Mouse (Mus musculus): ENCODE data around the gene Tcaf2. TPM values are rescaled to one million over a fixed set of nuclear protein-coding genes. Genes with fewer than 3 reads are reported as not detected.

The Tcaf2 gene
- polyA plus RNA-seq, 1 experiment from 2014 or later, result 2.7 TPM

DNA sequence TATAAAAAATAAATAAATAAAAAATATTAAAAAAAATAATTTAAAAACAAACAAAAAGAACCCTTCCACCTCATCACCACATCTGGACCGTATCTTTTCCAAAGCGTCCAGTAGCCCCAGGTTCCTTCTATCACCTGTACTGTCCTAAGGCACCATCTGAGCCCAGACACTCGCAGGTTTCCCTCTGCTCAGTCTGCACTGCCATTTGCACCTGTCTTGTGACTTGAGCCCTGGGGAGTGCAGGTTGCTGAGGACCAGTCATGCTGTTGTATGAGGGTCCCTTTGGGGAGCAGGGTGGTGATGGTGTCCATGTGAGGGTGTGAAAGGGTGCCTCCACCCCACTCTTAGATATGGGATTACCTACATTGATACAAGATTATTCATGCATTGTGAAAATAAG lies 31.0 kb upstream of the Tcaf2 start:
- no peak overlapping the region for H3K4me3 ChIP-seq (ENCODE audit: low read depth, low read length)
- no peak overlapping the region for H3K27ac ChIP-seq (ENCODE audit: low read length)
- H3K4me1 ChIP-seq (ENCODE audit: insufficient read depth, low read depth, low read length), result no peaks in the 10 kb centered on the region
- no peaks in the 10 kb centered on the region for H3K9me3 ChIP-seq (ENCODE audit: low read length)
- H3K27me3 ChIP-seq (replicated peaks; ENCODE audit: insufficient read depth, low read length), result no peaks in the 10 kb centered on the region
- peaks cover 47% of the 10 kb centered on the region for H3K36me3 ChIP-seq (ENCODE audit: insufficient read depth, low read length)
- no peak for DNase-seq (ENCODE audit: low spot score)
- no peak for TF ChIP-seq CTCF (IDR thresholded peaks at IDR 0.05)
- no peak for TF ChIP-seq EP300 (IDR thresholded peaks at IDR 0.05)
- H3K4me2 ChIP-seq (replicated peaks; ENCODE audit: low read depth, low read length), result no peak overlapping the region
- no peak for ATAC-seq
- no peak overlapping the region for H3K9ac ChIP-seq (replicated peaks; ENCODE audit: low read depth)
- 97% methylated on average over 3 of the region's 3 CpGs for WGBS

DNA sequence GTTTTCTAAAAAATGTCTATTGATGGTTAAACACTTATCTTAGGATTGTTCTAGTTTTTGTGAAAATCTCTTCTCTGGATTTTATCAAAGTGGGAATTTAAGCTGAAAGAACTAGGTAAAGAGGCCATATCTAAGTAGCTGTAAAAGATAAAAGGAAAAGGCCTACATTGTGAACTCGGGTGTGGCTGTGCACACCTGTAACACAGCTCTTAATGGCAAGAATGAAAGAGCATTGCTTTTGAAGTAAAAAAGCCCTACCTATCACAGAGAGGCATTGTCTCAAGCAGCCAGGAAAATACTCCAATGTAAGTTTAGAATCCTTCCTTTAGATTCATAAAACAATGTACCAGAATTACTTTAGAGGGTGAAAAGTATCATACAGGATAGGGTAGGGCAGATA lies 26.7 kb upstream of the Tcaf2 start:
- 61% methylated on average over 1 of the region's 1 CpGs for WGBS
- peaks cover 36% of the 10 kb centered on the region for H3K36me3 ChIP-seq (ENCODE audit: insufficient read depth, low read length)

GRCm38 (mm10) chr6:42667722-42668121 lies 22.7 kb upstream of the Tcaf2 start:
- H3K4me3 ChIP-seq (ENCODE audit: low read depth, low read length), result no peak overlapping the region
- H3K4me2 ChIP-seq (replicated peaks; ENCODE audit: low read depth, low read length), result no peak overlapping the region
- TF ChIP-seq CTCF (IDR thresholded peaks at IDR 0.05) (no peak), EP300 (IDR thresholded peaks at IDR 0.05) (no peak)
- no peaks in the 10 kb centered on the region for H3K9me3 ChIP-seq (ENCODE audit: low read length)
- no peak overlapping the region for H3K27ac ChIP-seq (ENCODE audit: low read length)
- no peak overlapping the region for H3K9ac ChIP-seq (replicated peaks; ENCODE audit: low read depth)
- no peaks in the 10 kb centered on the region for H3K27me3 ChIP-seq (replicated peaks; ENCODE audit: insufficient read depth, low read length)
- ATAC-seq (no peak), DNase-seq (ENCODE audit: low spot score) (no peak)
- H3K4me1 ChIP-seq (ENCODE audit: insufficient read depth, low read depth, low read length), result no peaks in the 10 kb centered on the region
- WGBS, result 90% methylated on average over 2 of the region's 2 CpGs
- peaks cover 6% of the 10 kb centered on the region; the same call in 1 of the 2 replicates for H3K36me3 ChIP-seq (ENCODE audit: insufficient read depth, low read length)

More for the DNA sequence above, 26.7 kb upstream of the Tcaf2 start:
- Histone ChIP-seq H3K4me3 (ENCODE audit: low read depth, low read length) (no peak overlapping the region), H3K9ac (replicated peaks; ENCODE audit: low read depth) (no peak overlapping the region), H3K27me3 (replicated peaks; ENCODE audit: insufficient read depth, low read length) (no peaks in the 10 kb centered on the region), H3K4me2 (replicated peaks; ENCODE audit: low read depth, low read length) (no peak overlapping the region), H3K4me1 (ENCODE audit: insufficient read depth, low read depth, low read length) (no peaks in the 10 kb centered on the region), H3K27ac (ENCODE audit: low read length) (no peak overlapping the region), H3K9me3 (ENCODE audit: low read length) (no peaks in the 10 kb centered on the region)
- ATAC-seq (no peak), DNase-seq (ENCODE audit: low spot score) (no peak)
- no peak for TF ChIP-seq CTCF (IDR thresholded peaks at IDR 0.05)
- TF ChIP-seq EP300 (IDR thresholded peaks at IDR 0.05), result no peak

DNA sequence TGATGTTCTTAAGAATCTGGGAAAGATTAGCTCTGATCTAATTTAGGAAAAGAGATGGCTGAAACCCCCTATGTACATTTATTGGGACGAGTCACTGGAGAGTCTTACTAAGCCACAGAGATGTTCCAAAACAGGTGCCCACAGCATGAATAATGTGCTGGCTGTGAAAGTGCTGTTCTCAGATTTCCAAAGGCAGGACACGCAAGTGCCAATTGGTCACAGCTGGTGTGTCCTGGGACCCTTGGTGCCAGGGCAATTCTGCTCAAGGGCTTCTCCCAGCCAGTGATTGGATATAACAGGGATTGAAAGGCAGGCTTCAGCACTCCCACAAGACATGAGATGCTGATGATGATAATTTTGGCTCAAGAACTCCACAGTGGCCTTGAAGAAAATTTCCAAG lies 16.7 kb upstream of the Tcaf2 start:
- DNase-seq (ENCODE audit: low spot score), result no peak
- H3K27me3 ChIP-seq (replicated peaks; ENCODE audit: insufficient read depth, low read length), result no peaks in the 10 kb centered on the region
- H3K4me3 ChIP-seq (ENCODE audit: low read depth, low read length), result no peak overlapping the region
- TF ChIP-seq EP300 (IDR thresholded peaks at IDR 0.05), result no peak
- TF ChIP-seq CTCF (IDR thresholded peaks at IDR 0.05), result no peak
- no peak overlapping the region for H3K4me2 ChIP-seq (replicated peaks; ENCODE audit: low read depth, low read length)
- no peaks in the 10 kb centered on the region for H3K36me3 ChIP-seq (ENCODE audit: insufficient read depth, low read length)
- ATAC-seq, result no peak
- no peaks in the 10 kb centered on the region for H3K9me3 ChIP-seq (ENCODE audit: low read length)
- H3K9ac ChIP-seq (replicated peaks; ENCODE audit: low read depth), result no peak overlapping the region
- no peaks in the 10 kb centered on the region for H3K4me1 ChIP-seq (ENCODE audit: insufficient read depth, low read depth, low read length)
- no peak overlapping the region for H3K27ac ChIP-seq (ENCODE audit: low read length)
- 56% methylated on average over 2 of the region's 2 CpGs for WGBS

- Histone ChIP-seq H3K27me3 (replicated peaks; ENCODE audit: insufficient read depth, low read length) (no peaks in the 10 kb centered on the region), H3K9me3 (ENCODE audit: low read length) (no peaks in the 10 kb centered on the region), H3K27ac (ENCODE audit: low read length) (no peak overlapping the region), H3K4me2 (replicated peaks; ENCODE audit: low read depth, low read length) (no peak overlapping the region), H3K9ac (replicated peaks; ENCODE audit: low read depth) (no peak overlapping the region), H3K36me3 (ENCODE audit: insufficient read depth, low read length) (no peaks in the 10 kb centered on the region), H3K4me1 (ENCODE audit: insufficient read depth, low read depth, low read length) (no peaks in the 10 kb centered on the region), H3K4me3 (ENCODE audit: low read depth, low read length) (no peak overlapping the region)
- DNase-seq (ENCODE audit: low spot score) (no peak), ATAC-seq (no peak)
- WGBS, result 81% methylated on average over 5 of the region's 5 CpGs
- TF ChIP-seq EP300 (IDR thresholded peaks at IDR 0.05) (no peak), CTCF (IDR thresholded peaks at IDR 0.05) (no peak)
Measured at GRCm38 (mm10) chr6:42634393-42634792, 10.7 kb downstream of the Tcaf2 start.

- ATAC-seq, result no peak
- Histone ChIP-seq H3K4me1 (ENCODE audit: insufficient read depth, low read depth, low read length) (no peaks in the 10 kb centered on the region), H3K9ac (replicated peaks; ENCODE audit: low read depth) (no peak overlapping the region), H3K27ac (ENCODE audit: low read length) (no peak overlapping the region), H3K4me2 (replicated peaks; ENCODE audit: low read depth, low read length) (no peak overlapping the region), H3K27me3 (replicated peaks; ENCODE audit: insufficient read depth, low read length) (no peaks in the 10 kb centered on the region), H3K36me3 (ENCODE audit: insufficient read depth, low read length) (no peaks in the 10 kb centered on the region), H3K4me3 (ENCODE audit: low read depth, low read length) (no peak overlapping the region), H3K9me3 (ENCODE audit: low read length) (no peaks in the 10 kb centered on the region)
- TF ChIP-seq EP300 (IDR thresholded peaks at IDR 0.05), result no peak
- peak; percentile 40 for TF ChIP-seq CTCF (IDR thresholded peaks at IDR 0.05)
- DNase-seq (ENCODE audit: low spot score), result no peak
- WGBS, result 62% methylated on average over 4 of the region's 4 CpGs
Measured at GRCm38 (mm10) chr6:42631395-42631794, 13.7 kb downstream of the Tcaf2 start.

- Histone ChIP-seq H3K9me3 (ENCODE audit: low read length) (no peaks in the 10 kb centered on the region), H3K9ac (replicated peaks; ENCODE audit: low read depth) (no peak overlapping the region), H3K4me3 (ENCODE audit: low read depth, low read length) (no peak overlapping the region), H3K4me2 (replicated peaks; ENCODE audit: low read depth, low read length) (no peak overlapping the region), H3K4me1 (ENCODE audit: insufficient read depth, low read depth, low read length) (no peaks in the 10 kb centered on the region), H3K27me3 (replicated peaks; ENCODE audit: insufficient read depth, low read length) (no peaks in the 10 kb centered on the region), H3K36me3 (ENCODE audit: insufficient read depth, low read length) (no peaks in the 10 kb centered on the region), H3K27ac (ENCODE audit: low read length) (no peak overlapping the region)
- ATAC-seq, result no peak
- DNase-seq (ENCODE audit: low spot score), result no peak
- 75% methylated on average over 2 of the region's 2 CpGs for WGBS
- TF ChIP-seq EP300 (IDR thresholded peaks at IDR 0.05), result no peak
- TF ChIP-seq CTCF (IDR thresholded peaks at IDR 0.05), result no peak
Measured at GRCm38 (mm10) chr6:42616904-42617303, 28.1 kb downstream of the Tcaf2 start.
